Mouse (Mus musculus) 3T3-L1 (cell line): ENCODE measurements around the gene Limd2.
A peak's percentile ranks its signal among the peaks of the same experiment; 100 is the strongest.
"Not testable (repeated sequence)": the region's sequence is repeated elsewhere in the genome, so short reads cannot be mapped to it uniquely, and the experiment has no call there.

Source experiments
- DNase-seq: peaks from one replicate; pipeline ENCODE4 v3.0.0-alpha.2; 2015; ENCODE audit warnings: low read depth, low spot score

The Limd2 gene

DNA sequence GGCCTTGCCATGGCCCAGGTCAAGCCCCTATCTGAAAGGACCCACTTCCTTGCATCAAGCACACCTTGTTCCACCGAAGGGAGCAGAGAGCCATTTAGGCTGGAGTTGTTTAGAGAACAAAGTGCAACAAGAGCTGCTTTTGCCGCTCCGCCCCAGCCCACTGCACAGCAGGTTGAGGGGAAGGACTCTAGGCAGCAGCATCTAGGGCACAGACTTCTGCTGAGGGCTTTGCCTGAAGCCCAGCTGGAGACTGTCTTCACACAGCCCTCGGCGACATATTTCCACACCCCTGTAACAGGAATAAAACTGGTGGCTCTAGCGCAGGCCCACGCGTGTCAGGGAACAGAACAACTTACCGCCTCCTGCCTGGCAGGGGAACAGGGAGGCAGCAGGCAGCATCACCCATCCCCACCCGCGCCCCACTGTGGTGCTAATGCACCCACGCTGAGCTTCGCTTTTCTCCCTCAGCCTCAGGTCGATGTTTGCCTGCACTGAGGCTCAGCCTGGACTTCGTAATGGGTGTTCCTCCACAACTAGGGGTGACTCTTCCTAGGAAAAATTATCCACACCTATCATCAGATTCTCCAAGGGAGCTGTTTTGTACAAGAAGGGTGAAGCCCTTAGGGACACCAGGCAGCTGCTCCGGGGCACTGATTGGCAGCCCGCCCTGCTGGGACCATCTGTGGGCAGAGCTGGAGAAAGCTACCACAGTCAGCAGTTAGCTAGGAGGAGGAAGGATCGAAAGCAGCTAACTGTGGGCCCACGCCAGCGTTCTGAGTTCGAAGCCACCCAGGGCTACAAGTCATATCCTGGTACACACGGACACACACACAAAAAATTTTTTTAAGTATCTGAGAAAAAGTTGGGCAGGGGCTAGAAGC is at the start of gene Limd2, which contains the start of gene Gm10840:
Gene Limd2, minus strand, starts transcription at position 20 of the 881 bp plus-strand sequence.
Gene Gm10840, plus strand, starts transcription at position 10 of the 881 bp plus-strand sequence.
- DNase-seq = no peak

DNA sequence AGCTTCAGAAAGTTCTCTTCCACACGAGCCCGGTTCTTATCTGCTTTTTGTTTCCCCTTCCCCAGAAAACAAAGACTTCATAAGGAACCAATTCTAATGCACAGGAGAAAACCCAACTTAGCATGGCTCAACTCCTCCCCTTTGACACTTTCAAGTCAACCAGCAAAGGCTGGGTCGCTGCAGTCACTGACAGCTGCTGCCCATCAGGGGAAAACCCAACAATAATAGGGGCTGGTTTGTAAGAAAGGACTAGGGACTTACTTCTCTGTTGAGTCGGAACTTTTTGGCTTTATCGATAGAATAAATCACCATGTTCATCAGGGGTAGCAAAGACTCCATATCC is 41.4 kb upstream of the Limd2 start, which contains the start of gene Strada:
Gene Strada, minus strand, starts transcription at position 46 of the 343 bp plus-strand sequence.
- DNase-seq = no peak

DNA sequence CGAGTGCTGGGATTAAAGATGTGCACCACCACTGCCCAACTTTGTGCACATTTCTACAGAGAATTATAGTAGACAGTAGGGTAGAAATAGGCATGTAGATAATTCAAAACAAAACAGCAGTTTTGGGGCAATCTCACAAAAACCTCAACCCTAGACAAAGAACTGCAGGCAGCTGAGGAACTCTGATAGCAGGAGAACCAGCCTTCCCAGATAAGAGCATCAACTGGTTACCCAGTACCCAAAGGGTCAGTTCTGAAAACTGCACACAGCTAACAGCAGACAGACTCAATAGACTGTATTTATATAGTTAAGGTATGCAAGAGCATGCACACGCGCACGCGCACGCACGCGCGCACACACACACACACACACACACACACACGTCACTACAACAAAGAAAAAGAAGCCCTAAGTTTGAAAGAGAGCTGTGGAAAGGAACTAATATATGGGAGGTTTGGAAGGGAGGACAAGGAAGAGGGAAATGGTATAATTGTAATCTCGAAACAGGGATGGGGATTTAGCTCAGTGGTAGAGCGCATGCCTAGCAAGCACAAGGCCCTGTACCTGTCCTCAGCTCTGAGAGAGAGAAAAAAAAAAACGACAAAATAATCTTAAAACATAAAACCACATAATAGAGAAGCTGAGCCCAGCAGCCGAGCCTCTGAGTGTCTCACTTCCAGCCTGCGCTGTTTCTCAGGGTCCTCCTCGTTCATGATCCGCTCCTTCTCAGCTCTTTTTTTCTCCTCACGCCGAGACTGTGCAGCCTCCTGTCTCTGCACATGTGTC is 40.9 kb upstream of the Limd2 start:
- DNase-seq = no peak

DNA sequence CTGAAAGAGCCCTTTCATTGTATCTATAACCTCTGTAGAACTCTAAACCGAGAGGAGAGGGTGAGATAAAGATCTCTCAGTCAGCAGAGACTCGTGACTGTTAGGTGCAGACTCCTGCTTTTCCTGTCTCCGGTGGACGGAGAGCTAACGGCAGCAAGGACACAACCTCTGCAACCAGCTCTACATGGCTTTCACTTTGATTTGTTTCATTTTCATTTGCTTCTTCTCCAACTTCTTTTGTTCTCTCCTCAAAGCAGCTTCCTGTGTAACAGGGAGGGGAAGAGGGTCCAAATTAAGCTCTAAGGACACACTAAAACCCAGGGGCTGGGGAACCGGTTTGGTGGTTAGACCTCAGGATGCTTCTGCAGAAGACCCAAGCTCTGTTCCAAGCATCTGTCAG is 40.1 kb upstream of the Limd2 start:
- no peak for DNase-seq

DNA sequence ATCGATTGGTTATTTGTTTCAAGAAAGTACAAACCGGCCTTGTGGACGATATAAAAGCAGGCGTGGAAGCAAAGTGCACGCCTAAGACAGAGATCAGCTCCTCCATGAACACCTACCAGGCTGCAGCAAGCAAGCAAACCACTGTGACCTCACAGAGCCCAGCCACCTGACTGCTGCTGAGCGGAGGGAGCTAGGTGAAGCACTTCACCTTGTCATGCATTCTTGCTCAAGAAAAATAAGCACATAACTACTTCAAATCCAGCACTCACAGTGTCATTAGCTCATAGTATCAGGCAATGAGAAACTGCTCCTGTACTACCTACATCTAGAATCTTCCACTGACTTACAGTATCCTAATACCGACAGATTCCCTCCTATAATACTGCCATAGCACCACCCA is 39.3 kb upstream of the Limd2 start:
- DNase-seq = not testable (repeated sequence)

DNA sequence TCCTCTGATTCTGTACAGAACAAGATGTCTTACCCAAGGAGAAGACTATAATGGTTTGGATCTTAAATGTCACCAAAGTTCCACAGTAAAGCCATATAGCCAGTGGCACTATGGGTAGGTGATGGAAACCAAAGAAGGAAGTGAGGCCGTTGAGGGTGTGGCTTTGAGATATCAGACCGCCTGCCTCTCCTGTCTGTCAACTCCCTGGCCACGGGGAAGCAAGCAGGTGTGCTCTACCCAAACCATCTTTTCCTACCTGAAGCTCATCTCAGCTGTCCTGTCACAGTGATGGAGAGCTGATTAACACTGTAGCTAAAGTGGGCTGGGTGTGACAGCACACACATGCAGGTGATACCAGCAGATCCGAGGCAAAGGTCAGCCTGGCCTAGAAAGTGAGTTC is 37.6 kb upstream of the Limd2 start:
- no peak for DNase-seq

DNA sequence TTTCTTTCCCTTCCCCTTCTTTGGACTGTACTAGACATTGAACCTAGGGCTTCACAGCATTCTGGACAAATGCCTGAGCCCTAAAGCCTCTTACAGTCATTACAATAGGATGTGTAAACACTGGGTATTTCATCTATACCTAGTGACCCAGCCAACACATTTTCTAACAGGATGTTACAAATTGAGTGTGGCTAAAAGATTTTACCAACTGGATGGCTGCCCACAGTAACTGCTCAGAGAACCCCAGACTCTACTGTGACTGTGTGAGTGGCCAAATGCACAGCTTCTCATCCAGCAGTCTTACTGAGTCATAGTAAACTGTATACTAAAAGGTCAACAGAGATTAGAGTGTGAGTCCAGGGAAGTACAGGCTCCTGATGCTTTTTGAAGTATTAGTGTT is 34.7 kb upstream of the Limd2 start:
- peak; percentile 87 for DNase-seq

DNA sequence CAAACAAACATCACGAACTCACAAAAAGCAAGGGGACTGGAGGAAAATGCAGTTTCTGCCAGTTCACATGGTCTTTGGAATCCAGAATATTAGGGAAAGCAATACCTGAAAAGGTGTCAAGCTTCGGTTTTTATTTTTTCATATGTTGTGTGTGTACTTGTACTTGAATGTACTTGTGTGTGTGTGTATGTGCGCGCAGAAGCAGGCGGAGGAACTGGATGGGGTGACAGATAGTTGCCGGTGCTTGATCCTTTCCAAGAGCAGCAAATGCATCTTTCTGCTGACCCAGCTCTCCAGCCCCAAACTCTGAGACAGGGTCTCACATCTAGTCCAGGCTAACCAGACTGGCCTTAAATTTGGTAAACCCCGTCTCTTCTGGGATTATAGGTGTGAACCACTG is 34.2 kb upstream of the Limd2 start:
- DNase-seq = no peak

DNA sequence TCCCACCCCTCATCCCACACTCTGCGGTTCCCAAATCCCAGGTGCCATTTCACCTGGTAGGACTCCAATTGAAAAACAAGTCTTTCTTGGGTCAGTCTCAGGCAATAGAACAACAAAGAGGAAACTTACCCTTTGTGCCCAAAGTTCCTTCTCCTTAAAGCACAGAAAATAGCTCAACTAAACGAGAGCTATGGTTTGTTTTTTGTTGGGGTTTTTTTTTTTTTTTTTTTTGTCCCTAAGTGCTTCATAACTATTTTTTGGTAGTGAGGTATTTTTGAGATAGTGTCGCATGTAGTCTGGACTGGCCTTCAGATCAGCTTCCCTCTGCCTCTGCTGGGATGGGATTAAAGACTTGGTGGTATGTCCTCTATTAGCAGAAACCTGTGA is 33.5 kb upstream of the Limd2 start:
- no peak for DNase-seq

DNA sequence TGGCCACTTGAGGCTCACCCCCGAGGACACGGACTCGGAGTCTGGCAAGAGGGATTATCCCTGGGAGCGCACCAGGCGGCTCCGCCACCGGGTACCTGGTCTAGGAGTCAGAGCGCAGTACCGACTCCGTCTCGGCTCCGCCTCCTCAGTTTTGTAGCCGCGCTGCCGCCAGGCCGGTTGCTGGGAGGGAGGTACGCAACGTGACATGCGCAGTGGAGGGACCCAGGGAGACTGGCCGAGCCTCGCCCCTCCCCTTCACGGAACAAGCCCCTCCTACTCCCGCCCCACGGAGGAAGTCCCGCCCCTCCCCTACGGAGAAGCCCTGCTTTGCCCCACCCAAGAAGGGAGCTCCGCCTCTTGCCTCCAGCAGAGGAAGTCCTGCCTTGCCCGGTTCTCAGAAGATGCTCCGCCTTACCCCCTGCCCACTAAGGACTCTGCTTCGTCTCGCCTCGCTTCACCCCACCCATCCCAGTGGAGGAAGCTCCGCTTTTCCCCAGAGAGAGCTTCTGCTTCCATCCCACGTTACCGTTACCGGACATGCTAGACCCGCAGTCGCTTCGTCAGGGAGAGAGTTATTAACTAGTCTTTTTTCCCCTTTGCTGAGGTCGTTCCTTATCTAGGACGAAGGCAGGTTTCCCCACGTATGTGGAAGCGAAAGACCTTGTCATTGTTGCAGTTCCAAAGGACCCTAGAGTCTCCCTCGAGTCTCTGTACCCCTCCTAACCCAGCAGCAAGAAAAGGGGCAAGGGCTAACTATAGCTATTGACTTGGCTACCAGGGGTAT is 32.9 kb upstream of the Limd2 start:
- peak; percentile 98 for DNase-seq

DNA sequence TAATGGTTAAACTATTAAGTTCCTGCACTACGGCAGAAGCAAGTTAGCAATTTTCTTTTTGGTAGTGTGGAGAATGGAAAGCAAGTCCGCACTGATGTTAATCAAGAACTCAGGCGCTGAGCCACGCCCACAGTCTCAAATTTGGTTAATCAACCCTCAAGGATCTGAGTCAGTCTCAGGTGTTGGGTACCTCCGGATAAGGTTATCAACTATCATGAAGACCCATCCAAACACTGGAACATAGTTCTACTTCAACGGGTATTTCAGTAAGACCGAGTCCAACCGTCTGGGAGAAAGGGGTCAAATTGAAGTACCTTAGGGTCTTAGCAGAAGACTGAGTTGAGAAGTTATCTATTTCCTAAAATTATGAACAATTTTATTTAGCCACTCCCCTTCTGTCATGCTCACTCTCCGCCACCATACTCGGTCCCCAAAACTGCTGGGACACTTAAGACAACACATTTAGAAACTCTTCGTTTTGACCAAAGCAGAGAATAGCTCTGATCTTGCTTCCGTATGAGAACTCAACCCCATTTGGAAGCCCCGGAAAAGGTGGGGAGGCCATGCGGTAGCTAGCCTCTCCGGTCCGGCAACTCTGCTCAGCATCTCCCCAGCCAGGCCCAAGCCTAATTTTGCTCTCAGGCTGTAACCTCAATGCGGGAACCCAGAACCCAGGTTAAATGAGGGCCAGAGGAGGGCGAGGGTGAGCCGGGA is 32.2 kb upstream of the Limd2 start:
- no peak for DNase-seq

DNA sequence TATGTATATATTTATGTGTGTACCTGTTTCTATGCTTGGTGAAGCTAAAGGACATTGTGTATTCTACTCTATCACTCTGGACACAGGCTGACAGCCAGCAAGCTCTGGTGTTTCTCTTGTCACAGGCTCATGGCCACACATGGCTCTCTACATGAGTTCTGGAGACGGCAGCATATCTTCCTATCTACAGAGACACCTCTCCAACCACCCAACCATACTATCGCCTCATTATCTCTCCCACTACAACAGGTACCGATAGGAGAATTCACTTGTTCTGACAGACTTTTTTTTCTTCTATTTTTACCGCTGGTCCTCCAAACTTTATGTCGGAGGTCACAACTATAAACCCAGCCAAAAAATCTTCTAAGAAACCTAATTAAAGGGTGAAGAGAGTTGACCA is 31.6 kb upstream of the Limd2 start:
- DNase-seq = no peak

DNA sequence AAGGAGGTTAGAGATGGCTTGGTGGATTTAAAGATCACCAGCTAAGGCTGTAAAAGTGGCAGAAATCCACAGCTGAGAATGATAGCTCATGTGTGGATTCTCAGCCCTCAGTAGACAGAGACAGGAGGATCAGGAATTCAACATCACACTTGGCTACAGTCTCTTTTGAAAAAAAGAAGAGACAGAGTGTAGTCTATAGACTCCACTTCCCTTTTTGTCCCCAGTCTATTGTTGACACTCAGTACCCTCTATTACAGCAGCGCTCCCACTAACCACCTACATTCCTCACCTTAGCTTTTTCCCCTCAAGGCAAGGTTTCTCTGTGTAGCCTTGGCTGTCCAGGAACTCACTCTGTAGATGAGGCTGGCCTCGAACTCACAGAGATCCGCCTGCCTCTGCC is 31.1 kb upstream of the Limd2 start:
- no peak for DNase-seq

DNA sequence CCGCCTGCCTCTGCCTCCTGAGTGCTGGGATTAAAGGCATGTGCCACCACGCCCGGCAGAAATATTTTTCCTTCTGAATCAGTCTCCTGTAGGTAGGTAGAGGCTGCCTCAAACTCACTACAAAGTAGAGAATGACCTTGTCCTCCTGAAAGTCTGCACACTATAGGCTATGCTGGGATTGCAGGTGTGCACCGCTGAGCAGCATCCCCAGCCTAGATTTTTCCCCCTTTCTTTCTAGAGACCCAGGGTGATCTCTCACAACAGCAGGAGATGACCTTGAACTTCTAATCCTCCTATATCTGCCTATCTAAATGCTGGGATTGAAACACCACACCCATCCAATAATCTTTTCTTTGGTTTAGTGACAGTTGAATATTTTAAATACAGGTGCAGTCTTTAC is 26.7 kb upstream of the Limd2 start:
- no peak for DNase-seq

DNA sequence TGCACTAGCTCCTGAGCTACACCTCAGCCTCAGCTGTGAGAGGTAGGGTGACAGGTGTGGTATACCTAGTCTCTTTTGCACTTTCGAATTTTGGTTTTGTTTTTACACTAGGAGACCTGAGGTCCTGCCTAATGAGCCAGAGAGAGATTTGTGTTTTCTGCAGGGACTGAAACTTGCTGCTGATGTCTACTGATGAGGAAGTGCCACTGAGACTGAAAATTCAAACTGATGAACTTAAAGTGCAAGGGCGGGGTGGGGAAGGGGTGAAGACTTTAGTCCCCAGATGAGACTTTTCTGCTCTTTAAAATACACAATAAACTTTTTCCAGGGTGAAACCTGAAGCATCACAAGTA is 19.8 kb upstream of the Limd2 start:
- DNase-seq = no peak

DNA sequence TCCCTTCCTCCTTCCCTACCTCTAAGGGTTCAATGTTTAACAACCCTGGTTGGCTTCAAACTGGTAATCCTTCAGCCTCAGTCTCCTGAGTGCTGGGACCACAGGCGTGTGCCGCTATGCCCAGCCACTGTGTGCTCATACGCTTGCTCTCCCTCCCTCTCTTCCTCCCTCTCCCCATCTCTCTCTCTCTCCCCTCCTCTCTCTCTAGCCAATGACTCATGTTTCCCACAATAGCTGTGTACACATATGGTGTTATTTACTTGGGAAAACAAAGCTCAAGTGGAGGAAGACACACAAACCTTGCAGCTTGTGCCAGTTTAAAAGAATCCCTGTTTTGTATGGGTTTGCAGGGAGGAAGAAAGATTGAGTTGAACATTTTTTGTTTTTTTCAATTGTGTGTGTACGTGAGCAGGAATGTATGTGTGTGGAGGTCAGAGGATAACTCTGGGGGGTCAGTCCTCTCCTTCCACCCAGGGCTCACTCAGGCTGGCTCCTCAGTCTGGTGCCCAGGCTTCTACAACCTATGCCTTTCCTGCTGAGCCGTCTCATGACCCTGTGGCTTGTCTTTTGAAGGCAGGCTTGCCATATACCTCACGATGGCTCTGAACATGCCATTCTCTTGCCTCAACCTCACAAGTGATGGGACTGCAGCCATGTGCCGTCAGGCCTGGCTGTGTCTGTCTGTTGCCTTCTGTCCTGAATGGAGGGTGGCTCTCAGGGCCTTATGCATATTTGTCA is 19.2 kb upstream of the Limd2 start:
- peak; percentile 71 for DNase-seq

DNA sequence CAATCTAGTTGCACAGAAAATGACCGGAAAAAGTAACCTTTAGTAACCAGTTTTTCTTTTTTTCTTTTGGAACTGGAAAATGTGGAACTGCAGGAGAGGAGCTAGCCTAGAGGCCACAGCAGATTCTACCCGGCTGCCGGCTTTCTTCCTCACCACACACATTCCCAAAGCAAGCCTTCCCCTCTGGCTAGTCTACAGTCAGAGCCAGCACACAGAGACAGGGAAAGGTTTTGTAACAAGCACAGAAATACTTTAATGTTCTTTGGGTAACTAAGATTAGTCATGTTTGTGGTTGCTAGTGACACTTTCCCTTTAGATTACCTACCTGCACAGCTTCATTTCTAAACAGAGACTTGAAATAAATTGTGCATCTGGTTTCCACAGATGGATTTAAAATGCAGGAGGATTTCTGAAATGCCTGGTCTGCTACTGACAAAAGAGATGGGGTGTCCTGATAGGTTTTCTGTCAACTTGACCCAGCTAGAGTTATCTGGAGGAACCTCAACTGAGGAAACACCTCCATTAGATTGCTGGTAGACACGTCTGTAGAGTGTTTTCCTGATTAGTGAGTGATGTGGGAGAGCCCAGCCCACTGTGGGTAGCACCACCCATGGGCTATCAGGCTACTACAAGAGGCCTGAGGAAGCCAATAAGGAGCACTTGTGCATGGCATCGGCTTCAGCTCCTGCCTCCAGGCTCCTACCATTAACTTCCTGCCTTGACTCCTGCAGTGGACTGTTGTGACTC is 17.5 kb upstream of the Limd2 start:
- DNase-seq = peak; percentile 36

DNA sequence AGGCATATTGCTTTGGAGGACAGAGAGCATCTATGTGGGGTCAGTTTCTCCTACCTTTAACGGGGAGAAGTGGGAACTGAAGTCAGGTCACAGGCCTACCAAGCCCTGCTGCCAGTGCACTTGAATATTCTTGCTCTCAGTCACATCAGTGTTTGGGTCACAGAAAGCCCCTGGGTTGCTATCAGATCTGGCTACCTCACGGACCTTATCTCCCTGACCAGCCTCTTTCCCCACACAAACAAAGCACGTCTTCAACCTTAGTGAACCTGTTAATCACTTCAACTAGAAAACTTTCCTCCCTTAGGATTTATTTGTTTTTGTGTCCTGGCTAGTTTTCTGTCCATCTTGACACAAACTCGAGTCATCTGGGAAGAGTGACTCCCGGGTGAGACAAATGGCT is 15.7 kb upstream of the Limd2 start:
- DNase-seq = no peak

DNA sequence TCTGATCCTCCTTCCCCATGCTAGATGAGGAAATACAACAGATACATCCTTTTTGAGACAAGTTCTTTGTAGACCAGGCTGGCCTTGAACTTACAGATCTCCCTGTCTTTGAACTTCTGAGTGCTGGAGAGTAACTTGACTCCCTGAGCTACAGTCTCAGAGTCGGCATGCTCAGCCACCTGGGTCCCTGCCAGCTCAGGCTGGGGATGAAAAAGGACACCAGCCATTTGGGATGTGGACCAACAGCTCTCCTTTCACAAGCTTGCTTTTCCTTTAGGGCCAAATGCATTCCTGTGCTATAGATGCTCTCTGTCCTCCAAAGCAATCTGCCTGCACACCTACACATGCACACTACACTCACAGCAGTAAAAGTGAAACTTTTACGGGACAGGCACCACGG is 14.4 kb upstream of the Limd2 start:
- peak; percentile 55 for DNase-seq

DNA sequence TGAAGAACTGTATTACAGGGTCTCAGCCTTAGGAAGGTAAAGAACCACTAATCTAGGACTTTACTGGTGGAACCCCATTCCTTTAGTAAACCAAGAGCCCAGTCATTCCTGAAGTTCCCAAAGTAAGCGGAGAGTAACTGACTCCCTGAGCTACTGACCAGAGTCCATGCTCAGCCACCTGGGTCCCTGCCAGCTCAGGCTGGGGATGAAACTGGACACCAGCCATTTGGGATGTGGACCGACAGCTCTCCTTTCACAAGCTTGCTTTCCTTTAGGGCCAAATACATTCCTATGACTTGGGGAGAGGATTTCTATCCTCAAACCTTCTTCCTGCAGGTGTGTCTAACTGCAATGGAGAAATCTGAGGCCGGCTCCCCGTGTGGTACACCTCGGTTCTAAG is 13.7 kb upstream of the Limd2 start:
- DNase-seq = peak; percentile 55
